Comparison of ENCODE assay signal across 9 mouse cellular contexts in genomic region chr19:26865736-26866135, GRCm38 (mm10). TPM values are rescaled to one million over a fixed set of nuclear protein-coding genes. Genes with fewer than 3 reads are reported as not detected.
DNase-seq lines count a peak whose midpoint lies in the region; ATAC-seq lines count a peak whose summit lies in the region.
"Had no signal": no experiment of that assay in that cellular context is flagged by ENCODE, and none has a peak within 500 bp of the region (broad histone marks: within the 10 kb centered on the region; RNA-seq: fewer than 3 reads in every experiment).

No protein-coding gene starts in this region.

- peak; percentile 63; the same call in 1 of the 2 replicates for ATAC-seq in heart, embryonic 11.5 days (replicated peaks; ENCODE audit: insufficient number of reproducible peaks, low FRiP score, low TSS enrichment)
- ATAC-seq in hindbrain, embryonic 13.5 days (ENCODE audit: low FRiP score): peak; percentile 65
- ATAC-seq in midbrain, embryonic 13.5 days: peak; percentile 82

- WGBS in heart, embryonic 11.5 days (ENCODE audit: insufficient replicate concordance): 31% methylated on average over 7 of the region's 7 CpGs
- 7% methylated on average over 7 of the region's 7 CpGs for WGBS in hindbrain, embryonic 13.5 days
- 17% methylated on average over 7 of the region's 7 CpGs for WGBS in midbrain, embryonic 13.5 days

- no peak overlapping the region for H3K9ac ChIP-seq in heart, embryonic 11.5 days (ENCODE audit: low read depth, low read length)
- no peak overlapping the region for H3K9ac ChIP-seq in hindbrain, embryonic 13.5 days
- no peak overlapping the region for H3K9ac ChIP-seq in midbrain, embryonic 13.5 days (replicated peaks)

- H3K4me1 ChIP-seq in heart, embryonic 11.5 days (ENCODE audit: control insufficient read depth, insufficient read depth, low read length): peaks cover 16% of the 10 kb centered on the region
- H3K4me1 ChIP-seq in hindbrain, embryonic 13.5 days (replicated peaks): peaks cover 32% of the 10 kb centered on the region
- peaks cover 45% of the 10 kb centered on the region for H3K4me1 ChIP-seq in midbrain, embryonic 13.5 days (replicated peaks)

- H3K9me3 ChIP-seq in heart, embryonic 11.5 days (replicated peaks; ENCODE audit: control insufficient read depth, low read length): no peaks in the 10 kb centered on the region
- no peaks in the 10 kb centered on the region for H3K9me3 ChIP-seq in hindbrain, embryonic 13.5 days
- H3K9me3 ChIP-seq in midbrain, embryonic 13.5 days: no peaks in the 10 kb centered on the region

- no peak overlapping the region; the same call in 1 of the 2 replicates for H3K4me2 ChIP-seq in heart, embryonic 11.5 days
- H3K4me2 ChIP-seq in hindbrain, embryonic 13.5 days: no peak overlapping the region
- no peak overlapping the region for H3K4me2 ChIP-seq in midbrain, embryonic 13.5 days (replicated peaks)

- no peaks in the 10 kb centered on the region for H3K36me3 ChIP-seq in heart, embryonic 11.5 days (ENCODE audit: control insufficient read depth, insufficient read depth, low read length)
- H3K36me3 ChIP-seq in hindbrain, embryonic 13.5 days: no peaks in the 10 kb centered on the region
- no peaks in the 10 kb centered on the region for H3K36me3 ChIP-seq in midbrain, embryonic 13.5 days

- DNase-seq in heart, postnatal 36 days: no peak
- DNase-seq in embryo, embryonic 9.5 days (ENCODE audit: extremely low spot score): peak; percentile 61
- DNase-seq in layer of hippocampus, adult 11-12 months (ENCODE audit: low spot score): no peak
- no peak for DNase-seq in layer of hippocampus, adult 8-10 months (ENCODE audit: low spot score in 2 of 2)
- DNase-seq in layer of hippocampus, adult 9-11 months: no peak
- DNase-seq: thymus, adult 18-20 months had no signal

- intact Hi-C loops in heart, postnatal 36 days (cut with DNase I): no loop called here

- no peak overlapping the region for H3K27ac ChIP-seq in heart, embryonic 11.5 days (ENCODE audit: low read depth, low read length)
- peak overlapping the region; percentile 46 for H3K27ac ChIP-seq in hindbrain, embryonic 13.5 days
- H3K27ac ChIP-seq in midbrain, embryonic 13.5 days: peak overlapping the region; percentile 37

- H3K27me3 ChIP-seq in heart, embryonic 11.5 days (ENCODE audit: control insufficient read depth, insufficient read depth, low read length): no peaks in the 10 kb centered on the region
- no peaks in the 10 kb centered on the region for H3K27me3 ChIP-seq in hindbrain, embryonic 13.5 days
- H3K27me3 ChIP-seq in midbrain, embryonic 13.5 days: no peaks in the 10 kb centered on the region

- H3K4me3 ChIP-seq in heart, embryonic 11.5 days (ENCODE audit: low read depth, low read length): no peak overlapping the region
- H3K4me3 ChIP-seq in hindbrain, embryonic 13.5 days: no peak overlapping the region
- H3K4me3 ChIP-seq in midbrain, embryonic 13.5 days (replicated peaks): no peak overlapping the region

RNA-seq across cellular contexts. Expression of gene Gm815, which starts 19.9 kb away (rescaled TPM):
- not detected in 2 replicates for polyA plus RNA-seq in heart, embryonic 11.5 days (2014; fragmentation: Nextera tagmentation; extraction: Ambion mirVana)
- total RNA-seq in heart, postnatal 36 days (2021): not detected
- not detected in 2 replicates for polyA plus RNA-seq in hindbrain, embryonic 13.5 days (2015; fragmentation: Nextera tagmentation; extraction: Ambion mirVana)
- polyA plus RNA-seq in midbrain, embryonic 13.5 days (2015; fragmentation: Nextera tagmentation; extraction: Ambion mirVana): not detected in 2 replicates
- not detected for total RNA-seq in layer of hippocampus, adult 8-10 months (2022)
